8 mouse cellular contexts compared by ENCODE assay signal in the genomic region with DNA sequence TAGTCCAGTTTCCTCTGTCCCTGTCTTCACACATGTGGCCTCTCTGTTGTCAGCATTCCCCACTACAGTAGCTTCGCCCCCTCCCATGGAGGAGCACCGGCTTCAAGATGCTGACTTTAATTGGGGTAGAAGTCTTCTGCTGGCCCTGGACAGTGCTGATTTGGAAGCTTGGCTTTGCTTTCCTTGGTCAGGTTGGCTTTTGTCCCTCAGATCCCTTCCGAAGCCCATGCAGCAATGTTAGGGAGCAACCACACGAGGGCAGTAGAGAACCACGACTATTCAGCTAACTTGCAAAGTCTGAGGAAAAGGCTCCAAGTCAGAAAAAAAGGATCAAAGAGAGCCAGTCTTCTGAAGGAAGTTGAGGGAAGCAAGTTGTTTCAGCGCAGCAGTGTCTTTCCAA. TPM values are rescaled to one million over a fixed set of nuclear protein-coding genes. Genes with fewer than 3 reads are reported as not detected.
DNase-seq lines count a peak whose midpoint lies in the region; ATAC-seq and TF ChIP-seq lines count a peak whose summit lies in the region.

No protein-coding gene starts in this region.

- peak; percentile 88 for DNase-seq in hindbrain, embryonic 11.5 days (ENCODE audit: low spot score)
- DNase-seq in cerebellum, adult 9-11 months, result peak; percentile 59
- peak; percentile 32 to 48 for DNase-seq in gastrocnemius, adult 8-10 months (ENCODE audit: low spot score in 2 of 2)
- DNase-seq in left cerebral cortex, adult 2 months (ENCODE audit: extremely low spot score in 1 of 2, low spot score in 2 of 2), result peak; percentile 76 to 79
- peak; percentile 38 to 73 for DNase-seq in spleen, postnatal 10 days (ENCODE audit: low spot score in 2 of 2)

- intact Hi-C loops in left cerebral cortex, adult 2 months (cut with DNase I), result loop anchor here (1.0 to 5.0 kb wide), 5 partner anchors 34 to 739 kb away; a partner anchor contains a TSS

- no peaks in the 10 kb centered on the region for H3K4me1 ChIP-seq in hindbrain, embryonic 11.5 days (replicated peaks; ENCODE audit: control insufficient read depth, insufficient read depth, low read length)
- H3K4me1 ChIP-seq in hindbrain, embryonic 13.5 days (replicated peaks), result no peaks in the 10 kb centered on the region
- H3K4me1 ChIP-seq in midbrain, embryonic 13.5 days (replicated peaks), result 0 out of 2 replicates have a peak, but pooled peaks cover 2% of the 10 kb centered on the region

- H3K9me3 ChIP-seq in hindbrain, embryonic 11.5 days (ENCODE audit: control insufficient read depth, low read length), result no peaks in the 10 kb centered on the region
- no peaks in the 10 kb centered on the region for H3K9me3 ChIP-seq in hindbrain, embryonic 13.5 days
- H3K9me3 ChIP-seq in midbrain, embryonic 13.5 days, result no peaks in the 10 kb centered on the region

- no peak overlapping the region for H3K9ac ChIP-seq in hindbrain, embryonic 11.5 days (ENCODE audit: low read depth, low read length)
- H3K9ac ChIP-seq in hindbrain, embryonic 13.5 days, result no peak overlapping the region
- no peak overlapping the region for H3K9ac ChIP-seq in midbrain, embryonic 13.5 days (replicated peaks)

- H3K4me3 ChIP-seq in hindbrain, embryonic 11.5 days (ENCODE audit: low read depth, low read length), result no peak overlapping the region
- no peak overlapping the region for H3K4me3 ChIP-seq in hindbrain, embryonic 13.5 days
- H3K4me3 ChIP-seq in left cerebral cortex, adult 2 months, result no peak overlapping the region
- no peak overlapping the region for H3K4me3 ChIP-seq in midbrain, embryonic 13.5 days (replicated peaks)

- no peak overlapping the region for H3K27ac ChIP-seq in hindbrain, embryonic 11.5 days (ENCODE audit: low read depth, low read length)
- H3K27ac ChIP-seq in hindbrain, embryonic 13.5 days, result no peak overlapping the region
- no peak overlapping the region; the same call in 1 of the 2 replicates for H3K27ac ChIP-seq in left cerebral cortex, adult 2 months
- H3K27ac ChIP-seq in midbrain, embryonic 13.5 days, result no peak overlapping the region

- peak; percentile 88 for TF ChIP-seq CTCF in left cerebral cortex, adult 2 months (IDR thresholded peaks at IDR 0.05)

- WGBS in hindbrain, embryonic 11.5 days, result 6% methylated on average over 6 of the region's 6 CpGs
- WGBS in hindbrain, embryonic 13.5 days, result 10% methylated on average over 6 of the region's 6 CpGs
- WGBS in midbrain, embryonic 13.5 days, result 9% methylated on average over 6 of the region's 6 CpGs

- H3K4me2 ChIP-seq in hindbrain, embryonic 11.5 days (replicated peaks; ENCODE audit: low read depth, low read length), result no peak overlapping the region
- H3K4me2 ChIP-seq in hindbrain, embryonic 13.5 days, result no peak overlapping the region
- no peak overlapping the region for H3K4me2 ChIP-seq in midbrain, embryonic 13.5 days (replicated peaks)

- no peak for ATAC-seq in hindbrain, embryonic 11.5 days (ENCODE audit: low FRiP score)
- no peak for ATAC-seq in hindbrain, embryonic 13.5 days (ENCODE audit: low FRiP score)
- ATAC-seq in inflammation-experienced regulatory T-cells, adult 6 months, result peak; percentile 60
- ATAC-seq in midbrain, embryonic 13.5 days, result peak; percentile 50; the same call in 1 of the 2 replicates

- no peaks in the 10 kb centered on the region for H3K36me3 ChIP-seq in hindbrain, embryonic 11.5 days (ENCODE audit: control insufficient read depth, insufficient read depth, low read length)
- H3K36me3 ChIP-seq in hindbrain, embryonic 13.5 days, result peaks cover 26% of the 10 kb centered on the region
- peaks cover 36% of the 10 kb centered on the region for H3K36me3 ChIP-seq in midbrain, embryonic 13.5 days

- no peaks in the 10 kb centered on the region for H3K27me3 ChIP-seq in hindbrain, embryonic 11.5 days (ENCODE audit: control insufficient read depth, insufficient read depth, low read length)
- H3K27me3 ChIP-seq in hindbrain, embryonic 13.5 days, result no peaks in the 10 kb centered on the region
- no peaks in the 10 kb centered on the region for H3K27me3 ChIP-seq in midbrain, embryonic 13.5 days

RNA-seq across cellular contexts. Expression of a gene that starts 33.2 kb away (rescaled TPM):
- 213 and 215 TPM in 2 replicates for polyA plus RNA-seq in hindbrain, embryonic 11.5 days (2014; fragmentation: Nextera tagmentation; extraction: Ambion mirVana)
- 183 and 197 TPM in 2 replicates for polyA plus RNA-seq in hindbrain, embryonic 13.5 days (2015; fragmentation: Nextera tagmentation; extraction: Ambion mirVana)
- 100 to 1,000 TPM; 256 to 270 (median 258) TPM for total RNA-seq in gastrocnemius, adult 8-10 months (2022)
- polyA plus RNA-seq in inflammation-experienced regulatory T-cells, adult 6 months (2017; shearing (Covaris generic)), result 100 to 1,000 TPM; 243 to 476 (median 332) TPM
- 10 to 100 TPM; 75.2 to 86.7 TPM for total RNA-seq in left cerebral cortex, adult 2 months (2021)
- 188 and 192 TPM in 2 replicates for polyA plus RNA-seq in midbrain, embryonic 13.5 days (2015; fragmentation: Nextera tagmentation; extraction: Ambion mirVana)

RNA-seq across cellular contexts. Expression of a gene that starts 35.9 kb away (rescaled TPM):
- polyA plus RNA-seq in hindbrain, embryonic 11.5 days (2014; fragmentation: Nextera tagmentation; extraction: Ambion mirVana), result 21.3 and 27.4 TPM in 2 replicates
- 26.3 and 28.8 TPM in 2 replicates for polyA plus RNA-seq in hindbrain, embryonic 13.5 days (2015; fragmentation: Nextera tagmentation; extraction: Ambion mirVana)
- 10 to 100 TPM; 10.6 to 12.5 (median 11.2) TPM for total RNA-seq in gastrocnemius, adult 8-10 months (2022)
- 10 to 100 TPM; 17.1 to 23.1 (median 18.4) TPM for polyA plus RNA-seq in inflammation-experienced regulatory T-cells, adult 6 months (2017; shearing (Covaris generic))
- total RNA-seq in left cerebral cortex, adult 2 months (2021), result 10 to 100 TPM; 16.3 to 18.4 TPM
- 30.5 and 33.7 TPM in 2 replicates for polyA plus RNA-seq in midbrain, embryonic 13.5 days (2015; fragmentation: Nextera tagmentation; extraction: Ambion mirVana)

RNA-seq across cellular contexts. Expression of a gene that starts 36.7 kb away (rescaled TPM):
- polyA plus RNA-seq in hindbrain, embryonic 11.5 days (2014; fragmentation: Nextera tagmentation; extraction: Ambion mirVana), result 33.4 and 34.9 TPM in 2 replicates
- polyA plus RNA-seq in hindbrain, embryonic 13.5 days (2015; fragmentation: Nextera tagmentation; extraction: Ambion mirVana), result 35.6 and 42.4 TPM in 2 replicates
- 10 to 100 TPM; 21.0 to 25.7 (median 22.2) TPM for total RNA-seq in gastrocnemius, adult 8-10 months (2022)
- 10 to 100 TPM; 27.4 to 28.4 (median 28.0) TPM for polyA plus RNA-seq in inflammation-experienced regulatory T-cells, adult 6 months (2017; shearing (Covaris generic))
- 10 to 100 TPM; 49.3 TPM for total RNA-seq in left cerebral cortex, adult 2 months (2021)
- polyA plus RNA-seq in midbrain, embryonic 13.5 days (2015; fragmentation: Nextera tagmentation; extraction: Ambion mirVana), result 32.6 and 34.8 TPM in 2 replicates

Comparison
In these comparisons a context has a peak if more than half of its experiments do, and no peak if none do; other contexts are left out.
1. ATAC-seq: peak in inflammation-experienced regulatory T-cells, adult 6 months (single experiment) and midbrain, embryonic 13.5 days (single experiment); none in hindbrain, embryonic 11.5 days (single experiment) and hindbrain, embryonic 13.5 days (single experiment).
2. Peak in every context shown above with its lines, with median percentiles within 50 percentile points of each other: DNase-seq.